Mouse (Mus musculus) testis, adult 2 months (tissue): ENCODE data around the gene Bcl2l10. TPM values are rescaled to one million over a fixed set of nuclear protein-coding genes. Genes with fewer than 3 reads are reported as not detected.
"Not testable (repeated sequence)": the region's sequence is repeated elsewhere in the genome, so short reads cannot be mapped to it uniquely, and the experiment has no call there.

Source experiments
- H3K27ac ChIP-seq: fragments of 200-500 bp; 2 replicates; pipeline ENCODE4 v1.5.1; 2012; ENCODE audit warnings: low read depth, low read length; ENCODE audit not compliant: control insufficient read depth, insufficient read depth
- H3K27me3 ChIP-seq: fragments of 200-500 bp; 2 replicates; pipeline ENCODE4 v1.6.1; 2012; ENCODE audit warnings: mild to moderate bottlenecking, low read length, moderate library complexity; ENCODE audit not compliant: control insufficient read depth, insufficient read depth
- H3K36me3 ChIP-seq: fragments of 200-500 bp; 2 replicates; pipeline ENCODE4 v1.6.1; 2012; ENCODE audit warnings: mild to moderate bottlenecking, low read length; ENCODE audit not compliant: control insufficient read depth, insufficient read depth
- H3K4me1 ChIP-seq: fragments of 200-500 bp; 2 replicates; pipeline ENCODE4 v1.6.1; 2012; ENCODE audit warnings: low read length; ENCODE audit not compliant: control insufficient read depth, insufficient read depth
- H3K4me3 ChIP-seq: fragments of 200-500 bp; 2 replicates; pipeline ENCODE4 v1.5.1; 2012; ENCODE audit warnings: low read depth, mild to moderate bottlenecking, low read length, moderate library complexity, mixed read lengths; ENCODE audit not compliant: control insufficient read depth
- CTCF ChIP-seq: fragments of 200-500 bp; IDR thresholded peaks from 2 replicates; pipeline ENCODE4 v1.5.1; 2012; ENCODE audit warnings: low read depth, mild to moderate bottlenecking, inconsistent platforms, low read length, moderate library complexity; ENCODE audit not compliant: control insufficient read depth, insufficient read depth, insufficient replicate concordance
- POLR2A ChIP-seq: fragments of 200-500 bp; IDR thresholded peaks from 2 replicates; pipeline ENCODE4 v1.6.1; 2012; ENCODE audit warnings: low read depth, mild to moderate bottlenecking, inconsistent platforms, low read length, moderate library complexity; ENCODE audit not compliant: control insufficient read depth
- polyA plus RNA-seq: library from polyadenylated mRNA; depleted of rRNA; stranded (reverse); fragments of >200 nt; gene quantifications from 2 replicates; pipeline ENCODE4 v1.2.3, GENCODE M21; 2012

Gene Bcl2l10
- polyA plus RNA-seq, 1 experiment, result not detected

GRCm38 (mm10) chr9:75363001-75363400 lies 15.4 kb downstream of the Bcl2l10 start:
- Histone ChIP-seq H3K27me3 (no peaks in the 10 kb centered on the region), H3K4me3 (no peak overlapping the region), H3K4me1 (peaks cover 3% of the 10 kb centered on the region), H3K27ac (peak overlapping the region; percentile 89), H3K36me3 (no peaks in the 10 kb centered on the region)
- no peak for TF ChIP-seq CTCF
- no peak; the same call in 1 of the 2 replicates for TF ChIP-seq POLR2A

DNA sequence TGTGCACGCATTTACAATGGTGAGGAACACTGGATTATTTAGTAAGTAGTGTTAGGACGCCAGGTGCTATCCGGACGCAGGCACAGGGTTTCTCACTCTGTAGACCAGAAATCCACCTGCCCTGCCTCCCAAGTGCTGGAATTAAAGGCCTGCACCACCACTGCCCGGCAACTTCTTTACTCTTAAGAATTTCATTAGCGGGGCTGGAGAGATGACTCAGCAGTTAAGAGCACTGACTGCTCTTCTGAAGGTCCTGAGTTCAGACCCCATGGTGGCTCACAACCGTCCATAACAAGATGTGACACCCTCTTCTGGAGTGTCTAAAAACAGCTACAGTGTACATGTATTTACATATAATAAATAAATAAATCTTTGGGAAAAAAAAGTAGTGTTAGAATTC lies 16.1 kb downstream of the Bcl2l10 start:
- H3K4me1 ChIP-seq, H3K4me3 ChIP-seq, H3K27me3 ChIP-seq, H3K36me3 ChIP-seq: not testable (repeated sequence)
- H3K27ac ChIP-seq, result peak overlapping the region; percentile 89

GRCm38 (mm10) chr9:75365195-75365594 lies 17.6 kb downstream of the Bcl2l10 start:
- H3K27me3 ChIP-seq, result no peaks in the 10 kb centered on the region
- H3K27ac ChIP-seq, result peak overlapping the region; percentile 61; the same call in 1 of the 2 replicates
- H3K36me3 ChIP-seq, result no peaks in the 10 kb centered on the region
- TF ChIP-seq POLR2A (no peak), CTCF (no peak)
- peaks cover 3% of the 10 kb centered on the region for H3K4me1 ChIP-seq
- no peak overlapping the region for H3K4me3 ChIP-seq

DNA sequence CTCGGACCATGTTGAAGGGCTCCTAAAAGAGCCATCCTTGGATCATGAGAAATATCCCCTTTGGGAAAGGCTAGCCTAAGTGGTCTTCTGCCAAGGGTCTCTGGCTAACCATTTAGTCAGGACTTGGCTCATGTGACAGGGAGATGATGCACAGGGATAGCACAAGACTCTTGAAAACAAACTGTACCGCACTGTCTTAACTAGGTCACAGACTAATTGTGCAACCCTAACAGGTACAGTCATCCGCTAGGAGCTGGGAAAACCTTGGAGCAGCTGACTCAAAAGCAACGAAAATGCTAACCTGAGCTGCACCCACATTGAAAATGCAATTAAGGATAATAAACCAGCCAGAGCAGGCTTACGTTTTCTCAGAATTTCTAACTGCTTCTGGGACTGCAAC lies 18.6 kb downstream of the Bcl2l10 start:
- Histone ChIP-seq H3K36me3 (no peaks in the 10 kb centered on the region), H3K27me3 (no peaks in the 10 kb centered on the region), H3K4me3 (no peak overlapping the region), H3K27ac (peak overlapping the region; percentile 61), H3K4me1 (peaks cover 3% of the 10 kb centered on the region)
- TF ChIP-seq CTCF, result no peak

DNA sequence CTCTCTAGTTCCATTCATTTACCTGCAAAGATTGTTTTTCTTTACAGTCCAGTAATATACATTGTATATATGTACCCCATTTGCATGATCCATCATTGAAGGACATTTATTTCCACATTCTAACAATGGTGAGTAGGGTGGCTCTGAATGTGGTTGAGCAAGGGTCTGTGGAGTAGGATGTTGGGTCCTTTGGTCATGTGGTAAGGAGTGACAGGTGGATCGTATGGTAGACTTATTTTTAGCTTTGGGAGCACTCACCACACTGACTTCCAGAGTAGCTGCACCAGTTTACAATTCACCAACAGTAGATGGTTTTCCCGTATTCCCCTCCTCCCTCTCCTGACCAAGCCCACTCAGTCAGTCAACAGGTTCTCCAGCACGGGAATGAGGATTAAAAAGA lies 21.2 kb downstream of the Bcl2l10 start:
- H3K4me1 ChIP-seq, result peaks cover 3% of the 10 kb centered on the region
- no peak overlapping the region for H3K27ac ChIP-seq
- H3K27me3 ChIP-seq, result no peaks in the 10 kb centered on the region
- no peak overlapping the region for H3K4me3 ChIP-seq
- TF ChIP-seq POLR2A (no peak), CTCF (no peak)
- H3K36me3 ChIP-seq, result no peaks in the 10 kb centered on the region

- no peaks in the 10 kb centered on the region for H3K36me3 ChIP-seq
- no peaks in the 10 kb centered on the region for H3K4me1 ChIP-seq
- TF ChIP-seq POLR2A (no peak), CTCF (no peak)
- H3K4me3 ChIP-seq, result no peak overlapping the region
- H3K27me3 ChIP-seq, result no peaks in the 10 kb centered on the region
- H3K27ac ChIP-seq, result no peak overlapping the region
Observed at GRCm38 (mm10) chr9:75375606-75376005, 28.0 kb downstream of the Bcl2l10 start.

DNA sequence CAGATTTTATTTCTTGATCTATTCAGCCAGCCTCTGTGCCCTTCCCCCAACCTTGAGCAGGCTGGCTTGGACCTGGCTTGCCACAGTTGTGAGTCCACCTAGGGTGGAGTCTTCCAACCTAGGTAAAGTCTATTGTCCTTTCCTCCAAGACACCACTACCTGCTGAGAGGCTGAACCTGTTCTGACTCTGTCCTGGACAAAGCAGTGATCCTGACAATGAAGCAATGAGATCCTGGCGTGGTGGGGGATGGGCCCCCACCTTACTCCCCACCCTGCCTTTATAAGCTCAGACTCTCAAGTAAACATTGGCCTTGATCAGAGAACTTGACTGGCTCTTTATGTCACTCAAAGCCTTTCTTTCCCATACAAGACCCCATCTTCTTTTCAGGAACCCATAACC lies 28.9 kb downstream of the Bcl2l10 start:
- H3K4me3 ChIP-seq, result no peak overlapping the region

GRCm38 (mm10) chr9:75378774-75379173 lies 31.2 kb downstream of the Bcl2l10 start:
- Histone ChIP-seq H3K36me3 (no peaks in the 10 kb centered on the region), H3K4me1 (peaks cover 5% of the 10 kb centered on the region; the same call in 1 of the 2 replicates), H3K27me3 (no peaks in the 10 kb centered on the region), H3K27ac (no peak overlapping the region), H3K4me3 (no peak overlapping the region)
- TF ChIP-seq CTCF, result no peak
- TF ChIP-seq POLR2A, result no peak

More for the DNA sequence above, 28.9 kb downstream of the Bcl2l10 start:
- Histone ChIP-seq H3K4me1 (no peaks in the 10 kb centered on the region), H3K27me3 (no peaks in the 10 kb centered on the region), H3K36me3 (no peaks in the 10 kb centered on the region), H3K27ac (no peak overlapping the region)
- TF ChIP-seq POLR2A (no peak), CTCF (no peak)
